Mouse (Mus musculus) kidney, embryonic 14.5 days (tissue): ENCODE measurements around the gene Cadm3. TPM values are rescaled to one million over a fixed set of nuclear protein-coding genes. Genes with fewer than 3 reads are reported as not detected.

Experiments used
- ATAC-seq: fragments of 200-750 bp; cut with Nextera tagmentation; 2 replicates; pipeline ENCODE4 v1.8.0; 2017; ENCODE audit warnings: moderate number of reproducible peaks, mild to moderate bottlenecking, moderate TSS enrichment, moderate library complexity; ENCODE audit not compliant: low FRiP score, low TSS enrichment
- H3K27ac ChIP-seq: fragments of 300-500 bp; sonication (generic); 2 replicates; pipeline ENCODE4 v1.5.1; 2014; ENCODE audit warnings: low read depth, mild to moderate bottlenecking, low read length, moderate library complexity, mixed read lengths
- H3K27me3 ChIP-seq: fragments of 300-500 bp; sonication (generic); 2 replicates; pipeline ENCODE4 v1.6.1; 2014; ENCODE audit warnings: mild to moderate bottlenecking, low read length; ENCODE audit not compliant: control insufficient read depth, insufficient read depth
- H3K36me3 ChIP-seq: fragments of 300-500 bp; sonication (generic); 2 replicates; pipeline ENCODE4 v1.6.1; 2014; ENCODE audit warnings: low read length, mixed read lengths; ENCODE audit not compliant: control insufficient read depth, insufficient read depth
- H3K4me1 ChIP-seq: fragments of 300-500 bp; sonication (generic); 2 replicates; pipeline ENCODE4 v1.6.1; 2014; ENCODE audit warnings: low read length, mixed read lengths; ENCODE audit not compliant: control insufficient read depth, insufficient read depth
- H3K4me2 ChIP-seq: fragments of 300-500 bp; sonication (generic); replicated peaks from 2 replicates; pipeline ENCODE4 v1.6.1; 2014; ENCODE audit warnings: low read depth, mild to moderate bottlenecking, low read length
- H3K4me3 ChIP-seq: fragments of 300-500 bp; sonication (generic); 2 replicates; pipeline ENCODE4 v1.5.1; 2014; ENCODE audit warnings: mild to moderate bottlenecking, low read length
- H3K9ac ChIP-seq: fragments of 300-500 bp; sonication (generic); 2 replicates; pipeline ENCODE4 v1.6.1; 2014; ENCODE audit warnings: low read depth, mild to moderate bottlenecking, low read length, moderate library complexity
- H3K9me3 ChIP-seq: fragments of 300-500 bp; sonication (generic); 2 replicates; pipeline ENCODE4 v1.6.1; 2016; ENCODE audit warnings: low read length; ENCODE audit not compliant: control insufficient read depth
- WGBS: fragments of 180-500 bp; shearing (Covaris S2); extraction: QIAGEN DNeasy Blood & Tissue Kit; methylation state at CpG from one replicate; pipeline ENCODE4 v1.1.7; 2014; 5-methylcytosine and 5-hydroxymethylcytosine counted together
- polyA plus RNA-seq: library from polyadenylated mRNA; unstranded; fragments of >200 nt; fragmentation: Nextera tagmentation; extraction: Ambion mirVana; gene quantifications from 2 replicates; pipeline ENCODE4 v1.2.1, GENCODE M21; 2014

The Cadm3 gene
- 1.7 and 2.7 TPM in 2 replicates for polyA plus RNA-seq

DNA sequence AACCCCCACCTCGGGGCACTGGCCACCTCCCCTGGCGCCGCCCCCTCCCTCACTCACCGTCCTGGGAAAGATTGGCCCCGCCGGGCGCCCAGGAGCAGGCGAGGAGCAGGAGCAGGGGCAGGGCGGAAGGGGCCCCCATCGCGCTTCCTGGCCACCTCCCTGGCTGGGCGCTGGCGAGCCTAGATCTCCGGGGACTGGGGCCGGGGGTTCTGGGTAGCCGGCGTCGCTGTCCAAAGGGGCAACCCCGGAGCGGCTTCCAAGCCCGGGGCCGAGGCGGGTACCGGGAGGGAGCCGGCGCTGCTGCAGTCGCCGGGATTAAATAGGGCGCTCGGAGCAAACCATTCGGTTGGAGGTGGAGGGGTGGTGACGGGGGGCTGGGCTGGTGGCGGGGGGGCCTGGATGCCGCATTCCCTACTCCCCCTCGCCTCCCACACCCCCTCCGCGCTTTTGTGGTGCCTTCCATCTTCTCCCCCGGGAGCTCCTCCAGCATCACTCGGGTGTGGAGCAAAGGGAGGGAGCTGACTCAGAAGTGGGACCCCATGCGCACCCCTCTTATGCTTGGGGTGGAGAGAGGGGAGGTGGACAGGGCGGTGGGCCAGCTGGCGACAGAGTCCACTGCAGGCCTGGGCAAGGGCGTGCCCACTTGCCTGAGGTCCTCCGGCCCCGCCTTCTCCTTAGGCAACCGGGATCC, at the start of gene Cadm3:
Cadm3 (minus strand) TSS at position 340 of the 691 bp plus-strand sequence.
- peak within 1 kb of the TSS; percentile 56 for H3K4me3 ChIP-seq
- under 1% methylated on average over 39 of the region's 46 CpGs for WGBS
- H3K9me3 ChIP-seq: no peaks in the 10 kb centered on the region
- H3K4me2 ChIP-seq: peak within 1 kb of the TSS; percentile 88
- H3K27ac ChIP-seq: no peak within 1 kb of the TSS
- peaks cover 17% of the 10 kb centered on the region; the same call in 1 of the 2 replicates for H3K4me1 ChIP-seq
- no peaks in the 10 kb centered on the region for H3K36me3 ChIP-seq
- peak; percentile 78 for ATAC-seq
- H3K9ac ChIP-seq: peak within 1 kb of the TSS; percentile 53; the same call in 1 of the 2 replicates
- peaks cover 38% of the 10 kb centered on the region for H3K27me3 ChIP-seq

DNA sequence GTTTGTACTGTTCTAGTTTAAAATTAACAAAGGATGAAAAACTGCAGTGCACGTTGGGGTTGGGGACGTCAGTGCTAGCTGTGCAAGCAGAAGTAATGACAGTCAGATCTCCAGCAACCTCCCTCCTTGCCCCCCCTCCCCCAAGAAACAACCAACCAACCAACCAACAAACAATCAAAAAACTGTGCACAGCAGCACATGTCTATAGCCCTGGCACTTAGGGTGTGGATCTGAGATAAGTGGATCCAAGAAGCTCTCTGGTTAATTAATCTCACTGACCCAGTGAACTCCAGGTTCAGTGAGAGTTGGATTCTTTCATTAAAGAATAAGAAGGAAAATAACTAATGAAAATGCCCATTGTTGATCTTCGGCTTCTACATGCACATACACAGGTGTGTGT, 47.1 kb upstream of the Cadm3 start:
- H3K9ac ChIP-seq: no peak overlapping the region
- H3K9me3 ChIP-seq: no peaks in the 10 kb centered on the region
- 75% methylated on average over 3 of the region's 3 CpGs for WGBS
- H3K4me2 ChIP-seq: no peak overlapping the region
- H3K36me3 ChIP-seq: no peaks in the 10 kb centered on the region
- no peak for ATAC-seq
- H3K27ac ChIP-seq: no peak overlapping the region
- H3K4me1 ChIP-seq: no peaks in the 10 kb centered on the region
- no peaks in the 10 kb centered on the region for H3K27me3 ChIP-seq
- no peak overlapping the region for H3K4me3 ChIP-seq

DNA sequence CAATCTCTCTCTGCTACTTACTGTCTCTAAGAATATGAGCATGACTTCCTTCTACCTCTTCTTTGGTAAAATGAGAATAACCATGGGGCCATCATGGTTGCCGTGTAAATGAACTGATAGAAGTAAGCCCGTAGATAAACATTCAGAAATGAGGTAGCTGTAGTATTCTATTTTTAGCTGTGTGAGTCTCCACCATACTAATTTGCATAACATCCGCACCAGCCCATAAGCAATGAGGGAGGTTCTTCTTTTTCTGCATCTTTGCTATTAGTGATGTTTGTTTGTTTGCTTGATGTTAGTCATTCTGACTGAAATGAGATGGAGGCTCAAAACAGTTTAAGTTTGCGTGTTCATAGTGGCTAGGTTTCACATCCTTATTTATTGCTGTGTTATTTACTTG, 44.4 kb upstream of the Cadm3 start:
- no peaks in the 10 kb centered on the region for H3K9me3 ChIP-seq
- no peaks in the 10 kb centered on the region for H3K4me1 ChIP-seq
- no peak overlapping the region for H3K9ac ChIP-seq
- ATAC-seq: no peak
- H3K4me3 ChIP-seq: no peak overlapping the region
- H3K27me3 ChIP-seq: no peaks in the 10 kb centered on the region
- H3K36me3 ChIP-seq: no peaks in the 10 kb centered on the region
- H3K27ac ChIP-seq: no peak overlapping the region
- no peak overlapping the region for H3K4me2 ChIP-seq
- WGBS: 85% methylated on average over 4 of the region's 4 CpGs

DNA sequence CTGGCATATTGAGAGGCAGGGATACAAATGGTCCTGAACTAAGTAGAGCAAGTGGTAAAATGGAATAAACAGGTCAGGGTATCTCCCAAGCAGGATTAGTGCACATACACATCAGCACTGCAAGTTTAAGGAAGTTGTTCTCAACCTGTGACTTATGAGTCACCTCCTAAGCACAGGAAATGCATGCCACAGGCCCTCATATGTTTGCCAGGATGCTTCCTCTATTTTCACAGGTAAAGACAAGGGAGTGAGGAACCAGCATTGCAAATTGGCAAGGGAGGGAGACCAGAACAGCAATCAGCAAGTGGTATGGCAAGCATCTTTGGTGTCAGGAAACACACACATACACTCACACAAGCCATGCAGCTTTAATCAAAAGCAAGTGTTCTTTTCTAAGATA, 41.6 kb upstream of the Cadm3 start:
- H3K36me3 ChIP-seq: no peaks in the 10 kb centered on the region
- ATAC-seq: no peak
- no peak overlapping the region for H3K27ac ChIP-seq

DNA sequence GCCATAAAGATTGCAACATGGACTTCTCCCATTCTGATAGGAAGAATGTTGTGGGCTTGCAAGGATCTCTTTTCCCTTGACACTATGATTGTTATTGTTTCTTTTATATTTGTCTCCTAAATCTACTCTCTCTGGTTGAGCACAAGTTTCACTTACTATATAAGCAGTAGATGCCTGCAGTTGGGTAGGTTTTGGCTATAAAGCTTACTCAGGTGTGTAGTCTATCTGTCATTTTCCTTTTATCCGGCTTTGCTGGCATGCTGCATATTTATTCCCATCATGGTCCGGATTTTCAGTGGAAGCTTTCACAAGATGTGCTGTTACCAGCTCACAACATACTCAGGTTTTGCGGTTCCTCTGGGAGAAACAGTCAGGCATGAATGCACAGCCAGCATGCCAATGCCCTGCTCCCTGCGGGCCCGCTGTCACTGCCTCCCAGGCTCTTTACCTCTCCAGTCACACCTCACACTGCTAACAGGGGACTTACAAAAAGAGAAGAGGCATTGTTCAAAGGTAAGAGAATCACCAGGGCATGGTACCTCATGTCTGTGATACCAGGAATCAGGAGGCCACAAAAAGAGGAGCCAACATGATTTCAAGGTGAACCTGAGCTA, 37.3 kb upstream of the Cadm3 start:
- ATAC-seq: peak; percentile 86
- no peak overlapping the region for H3K27ac ChIP-seq
- no peak overlapping the region for H3K4me2 ChIP-seq
- H3K9ac ChIP-seq: no peak overlapping the region
- no peak overlapping the region for H3K4me3 ChIP-seq
- 32% methylated on average over 5 of the region's 5 CpGs for WGBS
- H3K36me3 ChIP-seq: no peaks in the 10 kb centered on the region
- no peaks in the 10 kb centered on the region for H3K27me3 ChIP-seq
- no peaks in the 10 kb centered on the region for H3K9me3 ChIP-seq
- no peaks in the 10 kb centered on the region for H3K4me1 ChIP-seq

More for the DNA sequence above, 41.6 kb upstream of the Cadm3 start:
- H3K4me3 ChIP-seq: no peak overlapping the region
- H3K9me3 ChIP-seq: no peaks in the 10 kb centered on the region
- no peak overlapping the region for H3K9ac ChIP-seq
- H3K4me2 ChIP-seq: no peak overlapping the region
- H3K27me3 ChIP-seq: no peaks in the 10 kb centered on the region
- no peaks in the 10 kb centered on the region for H3K4me1 ChIP-seq

DNA sequence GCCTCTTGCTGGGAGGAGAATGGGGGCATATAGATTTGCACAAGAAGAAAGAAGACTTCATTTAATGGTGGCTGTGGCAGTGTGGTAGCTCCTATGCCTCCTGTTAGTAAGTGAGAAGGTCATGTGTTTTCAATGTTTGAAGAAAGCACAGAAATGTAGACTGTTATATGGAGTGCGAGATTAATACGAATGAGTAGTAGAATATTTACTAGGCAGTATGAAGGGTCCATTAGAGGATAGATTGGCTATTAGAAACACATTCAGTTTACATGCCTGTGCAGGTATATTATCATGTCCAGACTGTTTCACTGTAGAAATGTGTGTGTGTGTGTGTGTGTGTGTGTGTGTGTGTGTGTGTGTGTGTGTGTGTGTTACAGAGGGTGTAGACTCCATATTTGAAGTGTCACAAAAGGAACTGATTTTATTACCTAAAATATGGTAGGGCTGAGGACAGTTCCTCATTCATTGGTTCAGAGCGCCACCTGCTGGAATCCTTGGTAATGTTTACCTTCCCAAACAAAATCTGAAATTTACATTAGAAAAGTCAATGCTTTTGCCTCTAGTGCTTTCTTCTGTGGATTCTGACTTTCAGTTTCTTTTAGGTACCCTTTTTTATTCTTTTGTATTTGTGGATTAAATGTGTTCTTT, 31.0 kb upstream of the Cadm3 start:
- H3K27ac ChIP-seq: no peak overlapping the region
- H3K4me2 ChIP-seq: no peak overlapping the region
- H3K27me3 ChIP-seq: no peaks in the 10 kb centered on the region
- 30% methylated on average over 3 of the region's 3 CpGs for WGBS
- H3K9ac ChIP-seq: no peak overlapping the region
- ATAC-seq: peak; percentile 76
- no peaks in the 10 kb centered on the region for H3K36me3 ChIP-seq
- no peaks in the 10 kb centered on the region for H3K4me1 ChIP-seq
- H3K9me3 ChIP-seq: no peaks in the 10 kb centered on the region
- H3K4me3 ChIP-seq: no peak overlapping the region

DNA sequence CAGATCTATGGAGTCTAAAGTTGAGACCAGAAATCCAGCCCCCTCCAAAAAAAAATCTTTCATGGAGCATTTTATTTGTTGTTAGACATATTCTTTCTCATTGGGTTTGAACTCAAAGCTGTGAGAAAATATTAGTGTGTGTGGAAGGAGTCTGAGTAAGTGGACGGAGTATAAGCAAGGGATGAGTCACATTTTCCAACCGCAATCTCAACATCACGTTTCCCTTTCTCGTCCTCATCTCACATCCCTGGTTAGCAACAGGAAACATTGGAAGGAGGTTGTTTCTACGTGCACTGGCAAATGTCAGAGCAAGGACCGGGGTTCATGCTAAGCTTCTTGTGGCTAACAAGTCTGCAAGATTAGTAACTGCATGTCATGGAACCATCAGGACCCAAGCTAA, 24.3 kb upstream of the Cadm3 start:
- H3K4me3 ChIP-seq: no peak overlapping the region
- no peaks in the 10 kb centered on the region for H3K36me3 ChIP-seq
- H3K4me1 ChIP-seq: no peaks in the 10 kb centered on the region
- WGBS: 88% methylated on average over 6 of the region's 6 CpGs
- no peak overlapping the region for H3K9ac ChIP-seq
- no peaks in the 10 kb centered on the region for H3K27me3 ChIP-seq
- H3K27ac ChIP-seq: no peak overlapping the region
- H3K9me3 ChIP-seq: no peaks in the 10 kb centered on the region
- no peak for ATAC-seq
- no peak overlapping the region for H3K4me2 ChIP-seq

DNA sequence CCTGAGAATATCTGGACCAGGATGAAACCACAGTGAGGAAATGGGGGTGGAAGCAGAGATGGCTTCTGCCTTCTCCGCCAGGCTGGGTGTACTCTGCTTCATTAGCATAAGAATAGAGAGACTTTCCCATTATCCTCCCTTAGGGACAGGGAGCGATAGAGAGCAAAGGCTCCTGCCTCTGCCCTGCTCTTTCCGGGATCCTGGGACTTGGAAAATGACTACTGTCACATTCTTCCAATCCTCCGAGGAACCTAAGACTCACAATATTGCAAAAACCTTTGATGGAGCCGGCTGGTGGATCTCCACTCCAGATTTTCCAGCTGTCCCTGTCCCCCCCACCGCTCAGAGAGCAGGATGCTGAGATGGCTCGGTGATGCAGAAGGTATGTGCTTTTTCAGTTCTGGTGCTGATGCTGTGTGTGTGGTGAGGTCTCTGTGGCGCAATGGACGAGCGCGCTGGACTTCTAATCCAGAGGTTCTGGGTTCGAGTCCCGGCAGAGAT, 22.5 kb upstream of the Cadm3 start:
- peak overlapping the region; percentile 6; the same call in 1 of the 2 replicates for H3K4me3 ChIP-seq
- no peaks in the 10 kb centered on the region for H3K36me3 ChIP-seq
- no peaks in the 10 kb centered on the region for H3K27me3 ChIP-seq
- no peaks in the 10 kb centered on the region for H3K4me1 ChIP-seq
- H3K9me3 ChIP-seq: no peaks in the 10 kb centered on the region
- peak; percentile 60 for ATAC-seq
- H3K4me2 ChIP-seq: peak overlapping the region; percentile 18
- 6% methylated on average over 13 of the region's 13 CpGs for WGBS
- no peak overlapping the region for H3K27ac ChIP-seq
- H3K9ac ChIP-seq: no peak overlapping the region

DNA sequence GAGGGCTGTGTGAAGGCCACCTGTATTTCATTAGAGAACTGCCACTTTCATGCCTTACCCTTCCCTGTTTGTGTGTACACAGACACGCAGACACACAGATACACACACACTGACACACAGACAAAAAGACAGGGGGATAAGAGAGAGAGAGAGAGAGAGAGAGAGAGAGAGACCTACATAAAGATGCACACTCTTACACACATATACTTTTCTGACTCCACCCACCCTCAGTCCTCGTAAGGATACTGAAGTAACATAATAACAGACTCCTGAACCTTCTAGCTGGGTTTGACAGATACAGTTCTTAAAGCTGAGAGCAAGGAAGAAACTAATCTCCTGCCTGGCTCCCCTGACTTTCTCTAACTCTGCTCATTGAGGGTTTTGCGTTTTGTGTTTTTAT, 21.9 kb upstream of the Cadm3 start:
- Histone ChIP-seq H3K4me3 (no peak overlapping the region), H3K27me3 (no peaks in the 10 kb centered on the region), H3K4me2 (peak overlapping the region; percentile 18; the same call in 1 of the 2 replicates), H3K9ac (no peak overlapping the region), H3K4me1 (no peaks in the 10 kb centered on the region), H3K9me3 (no peaks in the 10 kb centered on the region), H3K27ac (no peak overlapping the region), H3K36me3 (no peaks in the 10 kb centered on the region)
- ATAC-seq: no peak
- 23% methylated on average over 3 of the region's 3 CpGs for WGBS
